Mouse (Mus musculus): ENCODE measurements at regions not wholly inside any gene's neighbourhood (a gene's known extent, or its start where the extent isn't known, plus 50 kb on each side); places are given as distances from the start of the nearest gene placed in this dataset.
"Not testable (repeated sequence)": the region's sequence is repeated elsewhere in the genome, so short reads cannot be mapped to it uniquely, and the experiment has no call there.

DNA sequence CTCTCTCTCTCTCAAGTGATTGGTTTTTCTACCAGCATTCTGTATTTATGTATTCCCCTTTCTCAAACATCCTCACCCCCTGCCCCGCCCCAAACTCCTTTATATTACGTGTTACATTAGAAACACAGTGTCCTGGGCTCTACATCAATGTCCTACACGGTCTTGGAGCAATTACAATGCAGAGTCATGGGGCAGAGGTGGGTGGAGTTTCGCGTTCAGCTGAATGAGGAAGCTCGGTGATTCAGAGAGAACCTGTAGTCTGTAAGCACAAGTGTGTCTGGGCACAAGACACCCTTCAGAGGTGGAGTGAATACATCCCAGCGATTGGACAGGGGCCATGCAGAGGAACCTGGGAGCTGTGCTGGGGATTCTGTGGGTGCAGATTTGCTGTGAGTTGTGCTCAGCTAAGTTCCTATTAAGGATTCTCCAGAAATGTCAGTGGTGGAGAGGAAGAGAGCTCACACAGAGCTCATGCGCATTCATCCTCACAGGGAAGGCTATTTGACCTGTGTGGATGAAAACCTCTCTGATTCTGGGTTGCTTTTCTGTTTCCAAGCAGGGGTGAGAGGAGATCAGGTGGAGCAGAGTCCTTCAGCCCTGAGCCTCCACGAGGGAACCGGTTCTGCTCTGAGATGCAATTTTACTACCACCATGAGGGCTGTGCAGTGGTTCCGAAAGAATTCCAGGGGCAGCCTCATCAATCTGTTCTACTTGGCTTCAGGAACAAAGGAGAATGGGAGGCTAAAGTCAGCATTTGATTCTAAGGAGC is 806.4 kb upstream of the Olfr1507 start:
- DNase-seq, result not testable (repeated sequence)

DNA sequence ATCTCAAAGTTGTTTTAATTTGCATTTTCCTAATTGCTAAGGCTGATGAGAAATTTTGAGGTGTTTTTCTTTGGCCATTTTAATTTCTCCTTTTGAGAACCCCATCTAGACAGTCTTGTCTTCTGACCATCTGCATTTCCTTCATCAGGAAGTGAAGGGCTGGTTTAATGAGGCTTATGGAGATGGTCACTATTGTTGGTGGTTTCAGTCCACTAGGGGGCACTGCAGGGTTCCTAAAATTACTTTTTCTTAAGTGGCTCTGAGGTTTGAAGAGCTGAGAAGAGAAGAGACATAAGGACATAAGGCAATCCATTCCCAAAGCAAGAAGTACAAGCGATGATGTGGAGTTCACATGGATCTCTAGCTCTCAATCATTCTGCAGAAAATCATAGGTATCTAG is 805.6 kb upstream of the Olfr1507 start:
- not testable (repeated sequence) for DNase-seq

DNA sequence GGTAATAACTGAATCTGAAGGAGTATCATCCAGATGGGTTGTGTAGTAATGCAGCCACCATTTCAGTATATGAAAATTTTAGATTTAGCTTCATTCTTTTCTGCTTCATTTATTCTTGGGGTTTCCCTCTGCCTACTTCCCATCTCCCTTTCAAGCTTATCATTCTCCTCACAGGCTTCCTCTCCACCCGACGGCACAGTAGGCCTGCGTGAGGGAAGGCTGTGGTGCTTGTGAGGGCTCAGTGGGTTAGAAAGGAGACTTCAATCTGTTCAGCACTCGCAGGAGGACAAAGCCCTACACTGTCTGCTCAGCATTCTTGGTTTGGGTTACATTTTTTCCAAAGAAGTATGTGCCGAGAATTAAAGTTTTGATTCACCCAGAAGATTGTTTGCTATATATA is 804.2 kb upstream of the Olfr1507 start:
- DNase-seq, result not testable (repeated sequence)

DNA sequence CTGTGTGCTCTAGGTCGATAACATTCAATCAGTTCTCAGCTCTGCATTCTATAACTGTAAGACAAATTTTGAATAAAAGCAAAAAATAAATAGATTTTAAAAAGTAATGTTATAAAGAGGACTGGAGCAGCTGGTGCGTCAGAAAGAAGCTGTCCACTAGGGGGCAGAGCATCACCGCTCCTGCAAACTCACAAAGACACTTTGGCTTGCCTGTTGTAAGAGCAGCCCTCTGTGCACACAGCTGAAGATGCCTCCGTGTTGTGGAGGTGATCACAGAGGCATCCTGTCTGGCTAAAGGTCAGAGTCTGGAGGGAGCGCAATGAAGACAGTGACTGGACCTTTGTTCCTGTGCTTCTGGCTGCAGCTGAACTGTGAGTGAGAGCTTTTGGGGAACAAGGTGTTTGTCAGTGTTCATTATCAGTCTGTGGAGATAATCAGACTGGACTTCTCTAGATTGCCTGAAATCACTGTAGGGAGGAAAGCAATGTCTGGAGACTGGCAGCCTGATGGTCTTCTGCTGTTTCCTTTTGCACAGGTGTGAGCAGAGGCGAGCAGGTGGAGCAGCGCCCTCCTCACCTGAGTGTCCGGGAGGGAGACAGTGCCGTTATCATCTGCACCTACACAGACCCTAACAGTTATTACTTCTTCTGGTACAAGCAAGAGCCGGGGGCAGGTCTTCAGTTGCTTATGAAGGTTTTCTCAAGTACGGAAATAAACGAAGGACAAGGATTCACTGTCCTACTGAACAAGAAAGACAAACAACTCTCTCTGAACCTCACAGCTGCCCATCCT is 788.0 kb upstream of the Olfr1507 start:
- not testable (repeated sequence) for DNase-seq

DNA sequence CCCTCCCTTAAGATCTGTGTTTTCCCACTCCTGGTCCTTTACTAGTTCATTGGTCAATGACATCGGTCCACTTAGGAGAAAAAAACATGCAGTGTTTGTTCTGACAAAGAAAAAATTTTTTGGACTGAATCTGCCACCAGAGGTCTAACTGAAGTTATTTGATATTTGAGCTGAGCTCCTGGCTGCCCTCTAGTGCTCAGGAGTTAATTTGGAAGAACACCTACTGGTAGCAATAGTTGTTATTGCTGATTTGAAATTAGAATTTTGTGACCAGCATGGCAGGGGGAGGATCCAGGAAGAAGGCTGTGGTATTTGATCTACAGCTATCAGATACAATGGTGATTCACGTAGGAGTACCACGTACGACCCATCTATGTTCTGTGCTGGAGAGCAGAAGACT is 777.7 kb upstream of the Olfr1507 start:
- not testable (repeated sequence) for DNase-seq

DNA sequence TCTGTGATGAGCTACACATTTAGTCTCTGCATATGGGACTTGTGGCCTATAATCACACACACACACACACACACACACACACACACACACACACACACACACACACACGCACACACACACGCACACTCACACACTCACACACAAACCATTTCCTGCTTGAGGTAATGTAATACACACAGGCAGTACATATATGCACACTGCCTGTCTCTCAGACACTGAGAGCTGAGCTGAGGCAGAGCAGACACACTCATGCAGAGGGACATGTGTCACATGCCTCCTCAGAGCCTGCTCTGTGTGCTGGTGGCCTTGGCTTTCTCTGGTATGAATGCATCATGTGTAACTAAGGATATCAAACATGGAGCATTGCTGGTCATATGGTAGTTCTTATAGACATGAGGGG is 772.1 kb upstream of the Olfr1507 start:
- not testable (repeated sequence) for DNase-seq

DNA sequence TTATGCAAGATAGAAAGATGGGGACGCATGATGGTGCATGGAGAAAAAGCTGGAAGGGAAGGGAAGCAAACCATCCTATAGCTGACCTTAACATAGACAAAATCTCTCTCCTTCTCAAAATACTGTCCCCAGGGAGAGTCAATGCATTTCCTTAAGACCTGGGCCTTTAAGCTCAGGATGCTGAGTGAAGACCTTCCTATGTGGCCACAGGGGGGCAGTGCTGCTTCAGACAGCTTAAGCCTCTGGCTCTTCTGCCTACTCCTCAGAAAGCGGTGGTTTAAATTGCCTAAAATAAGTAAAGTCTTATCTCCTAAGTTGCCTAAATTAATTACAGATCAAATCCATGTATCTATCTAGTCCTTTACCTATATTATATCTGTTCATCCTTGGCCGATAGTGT is 760.4 kb upstream of the Olfr1507 start:
- not testable (repeated sequence) for DNase-seq

DNA sequence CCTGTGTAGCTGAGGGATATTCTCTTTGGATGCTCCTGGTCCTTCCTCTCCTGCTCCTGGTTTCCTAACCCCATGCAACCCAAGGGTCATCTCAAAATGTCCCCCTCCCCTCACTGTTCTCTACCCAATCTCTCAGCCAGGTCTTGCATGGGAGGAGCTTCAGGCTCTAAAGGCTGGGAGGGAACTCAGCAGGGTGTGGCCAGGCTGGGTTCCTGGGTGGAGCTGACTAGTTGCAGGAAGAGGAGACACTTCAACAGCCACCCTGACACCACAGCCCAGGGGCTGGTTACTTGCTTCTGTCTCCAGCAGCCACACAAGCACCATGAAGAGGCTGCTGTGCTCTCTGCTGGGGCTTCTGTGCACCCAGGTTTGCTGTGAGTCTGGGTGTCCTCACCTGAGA is 757.9 kb upstream of the Olfr1507 start:
- DNase-seq, result not testable (repeated sequence)

DNA sequence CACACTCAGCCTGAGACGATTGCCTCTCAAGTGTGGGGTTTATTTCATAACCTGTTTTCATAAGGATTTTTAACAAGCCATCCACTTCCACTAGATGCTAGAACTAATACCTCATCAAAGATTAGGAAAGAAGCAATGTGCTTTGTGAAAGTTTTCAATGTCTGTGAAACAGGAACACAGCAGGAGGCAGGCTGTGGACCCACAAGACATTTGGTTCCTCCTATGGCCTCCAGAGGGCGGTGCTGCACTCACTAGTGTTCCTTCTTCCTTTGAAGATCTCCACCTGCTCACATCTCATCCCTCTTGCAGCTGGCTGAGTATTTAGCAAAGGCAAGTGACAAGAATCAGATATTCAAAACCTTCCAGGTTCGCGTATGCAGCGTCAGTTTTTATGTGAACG is 735.6 kb upstream of the Olfr1507 start:
- not testable (repeated sequence) for DNase-seq

DNA sequence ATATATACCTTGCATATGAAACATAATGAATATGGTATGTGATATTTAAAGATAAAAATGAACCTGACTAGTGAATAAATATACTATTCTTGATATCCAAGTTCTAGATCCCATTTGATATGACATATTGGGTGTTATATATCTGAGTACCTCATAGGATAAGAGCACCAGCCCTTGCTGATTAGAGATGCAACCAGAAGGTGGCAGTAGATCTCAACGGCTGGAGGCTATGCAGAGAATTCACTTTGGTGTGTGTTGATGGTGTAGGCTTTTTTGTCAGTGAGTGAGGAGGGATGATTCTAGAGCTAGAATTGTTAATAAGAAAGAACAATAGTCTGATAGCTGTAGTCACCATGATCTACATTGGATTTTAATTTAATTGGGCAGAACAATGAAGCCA is 729.2 kb upstream of the Olfr1507 start:
- DNase-seq, result not testable (repeated sequence)

DNA sequence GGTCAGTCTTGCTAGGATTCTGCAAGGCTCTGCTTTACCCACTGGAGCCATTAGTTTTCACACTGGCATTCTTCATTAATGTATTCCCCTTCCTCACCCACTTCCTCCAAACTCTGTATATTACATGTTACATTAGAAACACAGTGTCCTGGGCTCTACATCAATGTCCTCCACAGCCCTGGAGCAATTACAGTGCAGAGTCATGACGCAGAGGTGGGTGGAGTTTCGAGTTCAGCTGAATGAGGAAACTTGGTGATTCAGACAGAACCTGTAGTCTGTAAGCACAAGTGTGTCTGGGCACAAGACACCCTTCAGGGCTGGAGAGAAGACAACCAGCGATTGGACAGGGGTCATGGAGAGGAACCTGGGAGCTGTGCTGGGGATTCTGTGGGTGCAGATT is 715.0 kb upstream of the Olfr1507 start:
- not testable (repeated sequence) for DNase-seq

DNA sequence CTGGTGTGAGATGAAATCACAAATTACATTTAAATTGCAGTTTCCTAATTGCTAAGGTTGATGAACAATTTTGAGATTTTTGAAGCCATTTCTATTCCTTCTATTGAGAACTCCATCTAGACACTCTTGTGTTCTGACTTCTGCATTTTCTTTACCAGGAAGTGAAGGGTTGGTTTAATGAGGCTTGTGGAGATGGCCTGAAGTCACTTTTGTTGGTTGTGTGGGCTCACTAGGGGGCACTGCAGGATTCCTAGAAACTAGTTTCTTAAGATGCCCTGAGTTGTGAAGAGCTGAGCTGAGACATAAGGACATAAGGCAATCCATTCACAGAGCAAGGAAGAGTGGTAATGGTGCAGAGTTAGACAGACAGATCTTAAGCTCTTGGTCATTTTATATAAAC is 713.7 kb upstream of the Olfr1507 start:
- not testable (repeated sequence) for DNase-seq

DNA sequence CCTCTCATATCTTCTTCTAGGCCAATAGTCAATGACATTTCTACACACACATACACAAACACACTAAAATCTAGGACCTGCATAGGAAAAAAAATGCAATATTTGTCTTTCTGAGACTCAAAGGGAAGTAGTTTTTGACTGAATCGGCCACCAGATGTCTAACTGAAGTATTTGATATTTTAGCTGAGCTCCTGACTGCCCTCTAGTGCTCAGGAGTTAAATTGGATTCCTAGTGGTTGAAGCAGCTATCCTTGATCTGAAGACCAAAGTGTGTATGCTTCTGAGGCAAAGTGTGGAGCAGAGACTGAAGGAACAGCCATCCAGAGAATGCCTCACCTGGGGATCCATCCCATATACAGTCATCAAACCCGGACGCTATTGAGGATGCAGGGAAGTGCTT is 695.4 kb upstream of the Olfr1507 start:
- not testable (repeated sequence) for DNase-seq

DNA sequence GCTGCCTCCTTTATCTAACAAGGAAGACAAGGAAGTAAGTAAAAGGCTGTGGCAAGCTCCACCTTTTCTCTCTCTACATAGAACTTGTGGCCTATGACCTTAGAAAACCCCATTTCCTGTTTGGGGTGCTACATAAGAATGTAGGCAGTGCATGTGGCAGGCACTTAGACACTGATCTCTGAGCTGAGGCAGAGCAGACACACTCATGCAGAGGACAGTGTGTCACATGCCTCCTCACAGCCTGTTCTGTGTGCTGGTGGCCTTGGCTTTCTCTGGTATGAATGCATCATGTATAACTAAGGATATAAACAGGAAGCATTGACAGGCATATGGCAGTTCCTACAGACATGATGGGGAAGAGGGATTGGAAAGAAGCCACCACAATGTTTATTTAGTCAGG is 678.5 kb upstream of the Olfr1507 start:
- not testable (repeated sequence) for DNase-seq

DNA sequence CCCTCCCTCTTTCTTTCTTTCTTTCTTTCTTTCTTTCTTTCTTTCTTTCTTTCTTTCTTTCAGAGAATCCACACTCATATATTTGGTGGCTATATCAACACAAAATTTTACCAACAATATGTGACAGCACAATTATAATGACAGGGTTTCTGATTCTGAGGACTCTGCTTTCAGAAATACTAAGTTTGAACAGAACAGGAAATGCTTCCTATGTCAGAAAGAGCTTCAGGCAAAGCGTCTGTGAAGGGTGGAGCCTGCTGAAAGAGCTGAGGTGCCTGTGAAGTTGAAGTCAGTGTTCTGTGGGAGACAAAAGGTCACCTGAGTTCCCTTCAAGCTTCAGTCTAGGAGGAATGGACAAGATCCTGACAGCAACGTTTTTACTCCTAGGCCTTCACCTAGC is 670.8 kb upstream of the Olfr1507 start:
- DNase-seq, result not testable (repeated sequence)

DNA sequence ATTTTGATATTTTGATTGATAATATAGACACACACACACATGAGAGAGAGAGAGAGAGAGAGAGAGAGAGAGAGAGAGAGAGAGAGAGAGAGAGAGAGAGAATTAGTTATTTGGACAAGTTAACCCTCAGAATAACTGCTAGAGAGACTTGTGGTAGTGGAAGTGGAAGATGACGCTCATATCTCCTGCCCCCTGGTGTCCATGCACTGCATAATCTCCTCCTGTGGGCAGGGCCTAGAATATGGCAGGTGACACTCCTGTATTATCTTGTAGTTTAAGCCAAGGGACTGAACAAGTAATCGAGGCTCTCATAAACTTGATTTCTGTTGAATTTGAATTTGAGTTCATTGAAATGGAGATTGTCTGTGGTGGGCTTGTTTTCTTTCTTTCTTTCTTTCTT is 663.5 kb upstream of the Olfr1507 start:
- DNase-seq, result not testable (repeated sequence)

DNA sequence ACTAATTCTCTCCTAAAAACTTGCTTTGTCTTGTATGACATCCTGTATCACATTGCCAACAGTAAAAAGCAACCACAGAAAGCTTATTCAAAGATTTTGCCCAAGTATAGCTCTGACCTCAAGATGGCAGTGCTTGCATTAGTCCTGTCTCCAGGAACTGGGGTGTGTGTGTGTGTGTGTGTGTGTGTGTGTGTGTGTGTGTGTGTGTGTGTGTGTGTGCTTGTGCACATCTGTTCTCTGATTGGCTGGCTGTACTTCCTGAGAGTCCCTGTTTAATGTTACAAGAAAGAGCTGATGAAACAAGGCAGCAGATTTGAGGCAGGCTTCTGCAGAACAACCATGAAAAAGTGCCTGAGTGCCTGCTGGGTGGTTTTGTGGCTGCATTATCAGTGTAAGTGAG is 639.2 kb upstream of the Olfr1507 start:
- DNase-seq, result not testable (repeated sequence)

DNA sequence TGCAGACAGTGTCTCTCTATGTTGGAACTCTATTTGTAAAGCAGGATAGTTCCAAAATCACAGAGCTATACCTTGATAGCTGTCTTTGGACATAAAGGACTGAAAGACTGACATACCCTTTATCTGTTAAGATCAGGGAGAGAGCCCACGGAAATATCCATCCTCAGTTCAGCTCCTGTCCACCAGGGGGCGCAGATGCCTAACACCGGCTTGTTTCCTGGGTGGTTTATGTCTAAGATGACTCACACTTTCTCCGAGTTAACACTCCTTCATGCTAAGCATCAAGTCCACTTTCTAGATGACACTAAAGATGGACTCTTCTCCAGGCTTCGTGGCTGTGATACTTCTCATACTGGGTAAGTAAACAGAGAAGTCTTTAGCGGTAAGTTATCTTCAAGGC is 636.8 kb upstream of the Olfr1507 start:
- peak in 1 of 2 experiments; percentile 2 for DNase-seq

DNA sequence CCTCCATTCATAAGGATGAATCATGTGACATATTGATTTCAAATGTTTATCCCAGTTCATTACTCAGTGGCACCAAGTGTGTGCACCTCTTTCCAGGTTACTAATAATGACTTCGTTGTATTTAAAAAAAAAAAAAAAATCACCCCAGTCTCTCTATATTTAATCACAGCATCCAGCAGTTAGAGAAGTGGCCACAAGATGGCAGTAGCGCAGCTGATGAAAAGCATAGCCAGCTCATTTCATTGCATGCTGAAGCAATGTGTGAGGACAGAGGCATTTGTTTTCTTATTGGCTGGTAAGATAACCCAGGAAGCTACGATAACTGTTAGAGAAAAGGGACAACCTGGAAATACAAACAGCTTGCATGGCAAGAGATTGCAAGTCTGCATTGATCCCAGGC is 626.2 kb upstream of the Olfr1507 start:
- peak in 1 of 2 experiments; percentile 8 for DNase-seq

DNA sequence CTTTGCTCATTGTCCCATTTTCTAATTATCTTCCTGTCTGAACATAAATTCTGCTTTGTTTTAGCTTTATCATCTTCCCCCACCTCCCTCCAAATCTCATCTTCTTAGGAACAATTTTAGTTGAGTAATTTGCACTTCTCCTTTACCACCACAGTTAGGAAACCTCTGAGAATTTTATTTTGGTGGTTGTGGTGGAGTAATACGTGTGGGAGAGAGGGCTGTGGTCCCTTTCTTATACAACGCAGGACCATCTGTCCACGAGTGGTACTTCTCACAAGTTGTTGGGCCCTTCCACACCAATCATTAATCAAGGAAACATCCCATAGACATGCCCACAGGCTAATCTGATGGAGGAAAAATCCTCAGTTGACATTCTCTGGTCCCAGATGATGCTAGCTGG is 614.2 kb upstream of the Olfr1507 start:
- DNase-seq, result not testable (repeated sequence)

DNA sequence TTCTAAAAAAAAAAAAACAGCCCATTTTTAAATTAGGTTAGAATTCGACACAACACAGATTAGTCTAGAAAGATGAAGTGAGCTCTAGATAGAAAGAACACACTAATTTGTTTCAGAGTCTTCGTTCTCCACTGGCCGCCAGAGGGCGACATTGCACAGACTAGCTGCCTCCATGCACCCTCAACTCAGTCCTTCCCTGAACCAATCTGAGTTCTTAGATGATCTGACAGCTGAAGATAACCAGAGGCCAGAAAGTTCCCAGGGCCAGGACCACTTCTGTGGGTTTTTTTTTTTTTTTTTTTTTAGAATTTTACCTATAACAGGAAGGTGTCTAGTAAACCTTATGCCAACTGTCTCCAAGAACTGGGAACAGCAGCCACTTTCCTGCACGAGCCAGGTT is 605.8 kb upstream of the Olfr1507 start:
- DNase-seq, result not testable (repeated sequence)

DNA sequence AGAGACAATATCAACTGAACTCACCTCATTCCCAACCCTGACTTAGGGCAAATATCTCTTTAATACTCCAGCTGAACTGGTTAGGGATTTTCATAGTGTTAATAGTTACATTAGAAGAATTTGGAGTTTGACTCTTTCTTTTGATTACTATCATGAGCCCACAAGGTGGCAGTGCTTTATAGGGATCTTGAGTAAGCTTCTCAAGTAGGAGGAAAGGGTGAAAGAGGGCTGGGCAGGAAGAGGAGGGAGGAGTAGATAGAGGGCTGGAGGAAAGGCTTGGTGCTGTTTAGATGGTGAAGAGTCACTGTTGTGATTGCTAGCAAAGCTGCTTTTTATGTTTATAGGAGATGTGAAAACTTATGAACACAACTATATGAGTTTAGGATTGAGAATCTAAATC is 595.4 kb upstream of the Olfr1507 start:
- not testable (repeated sequence) for DNase-seq

DNA sequence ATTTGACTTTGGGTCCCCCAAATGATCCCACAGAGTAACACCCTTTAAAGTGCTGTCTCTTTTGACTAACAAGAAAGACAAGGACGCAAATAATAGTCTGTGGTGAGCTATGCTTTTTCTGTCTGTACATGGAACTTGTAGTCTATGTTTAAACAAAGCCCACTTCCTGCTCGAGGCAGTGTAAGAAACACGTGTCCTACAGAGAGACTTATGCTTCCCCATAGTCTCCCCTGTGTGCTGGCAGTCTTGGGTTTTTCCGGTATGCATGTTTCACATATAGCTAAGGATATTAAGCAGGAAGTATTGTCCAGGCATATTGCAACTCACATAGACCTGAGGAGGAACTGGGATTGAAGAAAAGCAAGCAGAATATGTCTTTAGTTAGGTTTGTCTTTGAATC is 586.3 kb upstream of the Olfr1507 start:
- DNase-seq, result not testable (repeated sequence)
